In the genomic region with DNA sequence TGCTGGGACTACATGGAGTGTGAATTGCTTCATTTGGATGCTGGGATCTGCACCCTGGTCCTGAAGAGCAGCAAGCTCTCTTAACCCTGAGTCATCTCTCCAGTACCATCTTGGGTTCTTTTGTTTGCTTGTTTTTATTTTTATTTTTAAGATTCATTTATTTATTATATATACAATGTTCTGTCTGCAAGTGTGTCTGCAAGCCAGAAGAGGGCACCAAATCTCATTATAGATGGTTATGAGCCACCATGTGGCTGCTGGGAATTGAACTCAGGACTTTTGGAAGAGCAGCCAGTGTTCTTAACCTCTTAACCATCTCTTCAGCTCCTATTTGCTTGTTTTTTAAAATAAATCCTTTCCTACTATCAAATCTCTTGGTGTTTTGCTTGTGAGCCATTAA, we compare ENCODE assay signal across 19 mouse cellular contexts. TPM values are rescaled to one million over a fixed set of nuclear protein-coding genes. Genes with fewer than 3 reads are reported as not detected.
DNase-seq lines count a peak whose midpoint lies in the region; ATAC-seq and TF ChIP-seq lines count a peak whose summit lies in the region.
"Had no signal": no experiment of that assay in that cellular context is flagged by ENCODE, and none has a peak within 500 bp of the region (broad histone marks: within the 10 kb centered on the region; RNA-seq: fewer than 3 reads in every experiment).

No protein-coding gene starts in this region.

- no peaks in the 10 kb centered on the region for H3K9me3 ChIP-seq in intestine, postnatal 0 days (ENCODE audit: control insufficient read depth)
- H3K9me3 ChIP-seq in intestine, embryonic 16.5 days (ENCODE audit: control insufficient read depth, low read length), result no peaks in the 10 kb centered on the region
- no peaks in the 10 kb centered on the region; the same call in 1 of the 2 replicates for H3K9me3 ChIP-seq in liver, postnatal 0 days (ENCODE audit: low read length)
- H3K9me3 ChIP-seq in liver, embryonic 11.5 days (ENCODE audit: control insufficient read depth, low read length), result no peaks in the 10 kb centered on the region
- H3K9me3 ChIP-seq in E14TG2a.4 (ENCODE audit: low read length), result no peaks in the 10 kb centered on the region
- no peaks in the 10 kb centered on the region for H3K9me3 ChIP-seq in forebrain, embryonic 13.5 days (replicated peaks)
- H3K9me3 ChIP-seq: G1E; heart, embryonic 12.5 days had no signal

- TF ChIP-seq CTCF in intestine, postnatal 0 days (IDR thresholded peaks at IDR 0.05; ENCODE audit: low read depth), result peak; percentile 14; the same call in 1 of the 2 replicates
- TF ChIP-seq CTCF in liver, postnatal 0 days (IDR thresholded peaks at IDR 0.05; ENCODE audit: low read depth), result 0 out of 2 replicates have a peak, but pooled peaks have one; percentile 16
- TF ChIP-seq CTCF in E14TG2a.4 (conservative IDR thresholded peaks at IDR 0.05; ENCODE audit: low read length), result peak; percentile 25; the same call in 1 of the 2 replicates

- H3K4me2 ChIP-seq in intestine, postnatal 0 days (replicated peaks; ENCODE audit: low read depth), result no peak overlapping the region
- H3K4me2 ChIP-seq in intestine, embryonic 16.5 days (ENCODE audit: low read depth, low read length), result no peak overlapping the region
- H3K4me2 ChIP-seq in liver, postnatal 0 days (ENCODE audit: low read depth, low read length), result no peak overlapping the region
- no peak overlapping the region for H3K4me2 ChIP-seq in liver, embryonic 11.5 days
- no peak overlapping the region for H3K4me2 ChIP-seq in forebrain, embryonic 13.5 days
- H3K4me2 ChIP-seq: heart, embryonic 12.5 days had no signal

- H3K27me3 ChIP-seq in intestine, postnatal 0 days (replicated peaks; ENCODE audit: control insufficient read depth, insufficient read depth, low read length), result no peaks in the 10 kb centered on the region
- no peaks in the 10 kb centered on the region for H3K27me3 ChIP-seq in intestine, embryonic 16.5 days (replicated peaks; ENCODE audit: control insufficient read depth, insufficient read depth, low read length)
- no peaks in the 10 kb centered on the region for H3K27me3 ChIP-seq in liver, postnatal 0 days (ENCODE audit: insufficient read depth, low read length)
- H3K27me3 ChIP-seq in liver, embryonic 11.5 days (replicated peaks; ENCODE audit: control insufficient read depth, insufficient read depth, low read length), result no peaks in the 10 kb centered on the region
- H3K27me3 ChIP-seq in E14TG2a.4 (ENCODE audit: insufficient read depth, low read length), result no peaks in the 10 kb centered on the region
- no peaks in the 10 kb centered on the region for H3K27me3 ChIP-seq in forebrain, embryonic 13.5 days
- H3K27me3 ChIP-seq: heart, embryonic 12.5 days had no signal

- H3K9ac ChIP-seq in intestine, postnatal 0 days (ENCODE audit: low read depth, low read length), result no peak overlapping the region
- H3K9ac ChIP-seq in intestine, embryonic 16.5 days (ENCODE audit: low read depth, low read length), result no peak overlapping the region
- H3K9ac ChIP-seq in liver, postnatal 0 days (replicated peaks), result no peak overlapping the region
- H3K9ac ChIP-seq in liver, embryonic 11.5 days (ENCODE audit: low read depth, low read length), result no peak overlapping the region
- no peak overlapping the region for H3K9ac ChIP-seq in forebrain, embryonic 13.5 days
- H3K9ac ChIP-seq: heart, embryonic 12.5 days had no signal

- no peak overlapping the region for H3K27ac ChIP-seq in intestine, postnatal 0 days (ENCODE audit: low read depth, low read length)
- H3K27ac ChIP-seq in intestine, embryonic 16.5 days (ENCODE audit: low read length), result no peak overlapping the region
- H3K27ac ChIP-seq in liver, postnatal 0 days (ENCODE audit: low read depth), result no peak overlapping the region
- H3K27ac ChIP-seq in liver, embryonic 11.5 days (ENCODE audit: low read depth, low read length), result no peak overlapping the region
- H3K27ac ChIP-seq in forebrain, embryonic 13.5 days, result no peak overlapping the region
- H3K27ac ChIP-seq: embryonic facial prominence, embryonic 10.5 days had no signal

- no peak for DNase-seq in liver, postnatal 0 days
- no peak for DNase-seq in liver, embryonic 11.5 days (ENCODE audit: low spot score)
- DNase-seq in ZHBTc4 (ENCODE audit: low read depth, low spot score), result peak; percentile 15
- no peak for DNase-seq in right cerebral cortex, postnatal 4 days
- DNase-seq: adrenal gland, adult 2 months; adrenal gland, postnatal 25 days; cerebellum, adult 18-20 months; cerebellum, postnatal 10 days; gastrocnemius, postnatal 14 days; heart, postnatal 36 days had no signal

- no peak for TF ChIP-seq EP300 in liver, postnatal 0 days (IDR thresholded peaks at IDR 0.05; ENCODE audit: low read depth)

- H3K4me3 ChIP-seq in intestine, postnatal 0 days (ENCODE audit: low read depth, low read length), result no peak overlapping the region
- H3K4me3 ChIP-seq in intestine, embryonic 16.5 days (ENCODE audit: low read length), result no peak overlapping the region
- H3K4me3 ChIP-seq in liver, postnatal 0 days (ENCODE audit: low read depth, low read length), result no peak overlapping the region
- H3K4me3 ChIP-seq in liver, embryonic 11.5 days (ENCODE audit: low read depth, low read length), result no peak overlapping the region
- no peak overlapping the region for H3K4me3 ChIP-seq in E14TG2a.4 (replicated peaks; ENCODE audit: low read length)
- H3K4me3 ChIP-seq in forebrain, embryonic 13.5 days, result no peak overlapping the region
- H3K4me3 ChIP-seq: embryonic facial prominence, embryonic 10.5 days; heart, embryonic 12.5 days had no signal

- H3K4me1 ChIP-seq in intestine, postnatal 0 days (replicated peaks; ENCODE audit: control insufficient read depth, insufficient read depth, low read length), result no peaks in the 10 kb centered on the region
- H3K4me1 ChIP-seq in intestine, embryonic 16.5 days (ENCODE audit: control insufficient read depth, insufficient read depth, low read length), result no peaks in the 10 kb centered on the region
- no peaks in the 10 kb centered on the region for H3K4me1 ChIP-seq in liver, postnatal 0 days (ENCODE audit: insufficient read depth)
- H3K4me1 ChIP-seq in liver, embryonic 11.5 days (replicated peaks; ENCODE audit: control insufficient read depth, insufficient read depth, low read length), result peaks cover 13% of the 10 kb centered on the region
- peaks cover 30% of the 10 kb centered on the region for H3K4me1 ChIP-seq in E14TG2a.4 (replicated peaks; ENCODE audit: low read depth, low read length)
- H3K4me1 ChIP-seq in forebrain, embryonic 13.5 days, result no peaks in the 10 kb centered on the region
- H3K4me1 ChIP-seq: embryonic facial prominence, embryonic 10.5 days; heart, embryonic 12.5 days had no signal

- H3K36me3 ChIP-seq in intestine, postnatal 0 days (ENCODE audit: control insufficient read depth, insufficient read depth), result peaks cover 46% of the 10 kb centered on the region
- peaks cover 9% of the 10 kb centered on the region for H3K36me3 ChIP-seq in intestine, embryonic 16.5 days (ENCODE audit: control insufficient read depth, insufficient read depth, low read length)
- H3K36me3 ChIP-seq in liver, postnatal 0 days (replicated peaks; ENCODE audit: insufficient read depth, low read length), result peaks cover 51% of the 10 kb centered on the region
- H3K36me3 ChIP-seq in liver, embryonic 11.5 days (ENCODE audit: control insufficient read depth, insufficient read depth, low read length), result peaks cover 25% of the 10 kb centered on the region
- H3K36me3 ChIP-seq in E14TG2a.4 (ENCODE audit: insufficient read depth, low read length), result peaks cover 93% of the 10 kb centered on the region
- peaks cover 80% of the 10 kb centered on the region for H3K36me3 ChIP-seq in forebrain, embryonic 13.5 days (ENCODE audit: poor library complexity, severe bottlenecking)

- ATAC-seq in intestine, postnatal 0 days, result no peak
- ATAC-seq in intestine, embryonic 16.5 days, result no peak
- ATAC-seq in liver, postnatal 0 days, result no peak
- no peak for ATAC-seq in liver, embryonic 11.5 days (replicated peaks; ENCODE audit: low FRiP score)
- no peak for ATAC-seq in forebrain, embryonic 13.5 days
- ATAC-seq: forebrain, embryonic 14.5 days; hindbrain, embryonic 16.5 days had no signal

RNA-seq across cellular contexts. Expression of gene Ormdl2, which starts 16.0 kb away (rescaled TPM):
- 70.2 and 70.4 TPM in 2 replicates for polyA plus RNA-seq in intestine, postnatal 0 days (2015; fragmentation: Nextera tagmentation; extraction: Ambion mirVana)
- polyA plus RNA-seq in intestine, embryonic 16.5 days (2015; fragmentation: Nextera tagmentation; extraction: Ambion mirVana), result 126 and 132 TPM in 2 replicates
- polyA plus RNA-seq in liver, postnatal 0 days (2015; fragmentation: Nextera tagmentation; extraction: Ambion mirVana), result 75.8 and 80.6 TPM in 2 replicates
- polyA plus RNA-seq in liver, embryonic 11.5 days (2014; fragmentation: Nextera tagmentation; extraction: Ambion mirVana), result 114 and 116 TPM in 2 replicates
- polyA plus RNA-seq in forebrain, embryonic 13.5 days (2015; fragmentation: Nextera tagmentation; extraction: Ambion mirVana), result 46.5 and 51.1 TPM in 2 replicates

RNA-seq across cellular contexts. Expression of gene Sarnp, which starts 20.3 kb away (rescaled TPM):
- polyA plus RNA-seq in intestine, postnatal 0 days (2015; fragmentation: Nextera tagmentation; extraction: Ambion mirVana), result 90.3 and 92.1 TPM in 2 replicates
- polyA plus RNA-seq in intestine, embryonic 16.5 days (2015; fragmentation: Nextera tagmentation; extraction: Ambion mirVana), result 154 and 172 TPM in 2 replicates
- 72.0 and 75.4 TPM in 2 replicates for polyA plus RNA-seq in liver, postnatal 0 days (2015; fragmentation: Nextera tagmentation; extraction: Ambion mirVana)
- polyA plus RNA-seq in liver, embryonic 11.5 days (2014; fragmentation: Nextera tagmentation; extraction: Ambion mirVana), result 229 and 250 TPM in 2 replicates
- 244 and 278 TPM in 2 replicates for polyA plus RNA-seq in forebrain, embryonic 13.5 days (2015; fragmentation: Nextera tagmentation; extraction: Ambion mirVana)

RNA-seq across cellular contexts. Expression of gene Tmem198b, which starts 33.2 kb away (rescaled TPM):
- polyA plus RNA-seq in intestine, postnatal 0 days (2015; fragmentation: Nextera tagmentation; extraction: Ambion mirVana), result 5.1 and 5.7 TPM in 2 replicates
- polyA plus RNA-seq in intestine, embryonic 16.5 days (2015; fragmentation: Nextera tagmentation; extraction: Ambion mirVana), result 11.6 and 13.4 TPM in 2 replicates
- polyA plus RNA-seq in liver, postnatal 0 days (2015; fragmentation: Nextera tagmentation; extraction: Ambion mirVana), result 2.3 and 2.5 TPM in 2 replicates
- polyA plus RNA-seq in liver, embryonic 11.5 days (2014; fragmentation: Nextera tagmentation; extraction: Ambion mirVana), result 8.1 and 8.8 TPM in 2 replicates
- 14.9 and 16.3 TPM in 2 replicates for polyA plus RNA-seq in forebrain, embryonic 13.5 days (2015; fragmentation: Nextera tagmentation; extraction: Ambion mirVana)

RNA-seq across cellular contexts. Expression of gene Dnajc14, which starts 33.5 kb away (rescaled TPM):
- polyA plus RNA-seq in intestine, postnatal 0 days (2015; fragmentation: Nextera tagmentation; extraction: Ambion mirVana), result 28.2 and 31.8 TPM in 2 replicates
- polyA plus RNA-seq in intestine, embryonic 16.5 days (2015; fragmentation: Nextera tagmentation; extraction: Ambion mirVana), result 45.5 and 45.8 TPM in 2 replicates
- 12.9 and 15.0 TPM in 2 replicates for polyA plus RNA-seq in liver, postnatal 0 days (2015; fragmentation: Nextera tagmentation; extraction: Ambion mirVana)
- 32.5 and 34.1 TPM in 2 replicates for polyA plus RNA-seq in liver, embryonic 11.5 days (2014; fragmentation: Nextera tagmentation; extraction: Ambion mirVana)
- polyA plus RNA-seq in forebrain, embryonic 13.5 days (2015; fragmentation: Nextera tagmentation; extraction: Ambion mirVana), result 52.2 and 55.9 TPM in 2 replicates

RNA-seq across cellular contexts. Expression of gene Mmp19, which starts 46.7 kb away (rescaled TPM):
- 0.97 and 1.4 TPM in 2 replicates for polyA plus RNA-seq in intestine, postnatal 0 days (2015; fragmentation: Nextera tagmentation; extraction: Ambion mirVana)
- 0.66 and 0.81 TPM in 2 replicates for polyA plus RNA-seq in intestine, embryonic 16.5 days (2015; fragmentation: Nextera tagmentation; extraction: Ambion mirVana)
- polyA plus RNA-seq in liver, postnatal 0 days (2015; fragmentation: Nextera tagmentation; extraction: Ambion mirVana), result 11.3 and 13.5 TPM in 2 replicates
- polyA plus RNA-seq in liver, embryonic 11.5 days (2014; fragmentation: Nextera tagmentation; extraction: Ambion mirVana), result 9.2 and 10.2 TPM in 2 replicates
- polyA plus RNA-seq in forebrain, embryonic 13.5 days (2015; fragmentation: Nextera tagmentation; extraction: Ambion mirVana), result 0.35 and 0.38 TPM in 2 replicates
